Mouse (Mus musculus) c-Kit-positive CD71-positive TER-119-negative erythroid progenitor cells, embryonic 14.5 days (primary cell): ENCODE measurements around the gene Polr2b.

Experiments used
- DNase-seq: peaks from one replicate; pipeline ENCODE4 v3.0.0-alpha.2; 2013; ENCODE audit warnings: low read depth

Gene Polr2b

DNA sequence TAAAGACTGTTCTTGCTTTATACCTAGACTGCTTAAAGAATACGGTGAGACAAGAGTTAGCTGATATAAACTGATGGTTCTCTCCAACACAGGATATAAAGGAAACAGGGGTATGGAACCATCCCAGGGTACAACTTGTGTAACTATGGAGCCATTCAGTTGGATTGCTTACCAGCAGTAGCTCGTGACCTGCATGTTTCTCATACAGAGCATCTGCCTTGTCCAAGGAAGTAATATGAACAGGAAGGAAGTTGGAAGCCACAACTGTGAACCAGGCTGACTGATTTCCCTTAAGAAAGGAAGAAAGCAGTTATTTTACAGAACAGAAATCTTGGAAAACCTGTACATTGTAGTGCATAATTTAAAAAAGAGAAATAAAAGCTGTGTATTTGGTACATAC lies 10.5 kb upstream of the Polr2b start:
- no peak for DNase-seq

GRCm38 (mm10) chr5:77301296-77301903 lies 8.5 kb upstream of the Polr2b start:
- no peak for DNase-seq

- DNase-seq, result no peak
Observed at GRCm38 (mm10) chr5:77307821-77308553, 2.0 kb upstream of the Polr2b start.

DNA sequence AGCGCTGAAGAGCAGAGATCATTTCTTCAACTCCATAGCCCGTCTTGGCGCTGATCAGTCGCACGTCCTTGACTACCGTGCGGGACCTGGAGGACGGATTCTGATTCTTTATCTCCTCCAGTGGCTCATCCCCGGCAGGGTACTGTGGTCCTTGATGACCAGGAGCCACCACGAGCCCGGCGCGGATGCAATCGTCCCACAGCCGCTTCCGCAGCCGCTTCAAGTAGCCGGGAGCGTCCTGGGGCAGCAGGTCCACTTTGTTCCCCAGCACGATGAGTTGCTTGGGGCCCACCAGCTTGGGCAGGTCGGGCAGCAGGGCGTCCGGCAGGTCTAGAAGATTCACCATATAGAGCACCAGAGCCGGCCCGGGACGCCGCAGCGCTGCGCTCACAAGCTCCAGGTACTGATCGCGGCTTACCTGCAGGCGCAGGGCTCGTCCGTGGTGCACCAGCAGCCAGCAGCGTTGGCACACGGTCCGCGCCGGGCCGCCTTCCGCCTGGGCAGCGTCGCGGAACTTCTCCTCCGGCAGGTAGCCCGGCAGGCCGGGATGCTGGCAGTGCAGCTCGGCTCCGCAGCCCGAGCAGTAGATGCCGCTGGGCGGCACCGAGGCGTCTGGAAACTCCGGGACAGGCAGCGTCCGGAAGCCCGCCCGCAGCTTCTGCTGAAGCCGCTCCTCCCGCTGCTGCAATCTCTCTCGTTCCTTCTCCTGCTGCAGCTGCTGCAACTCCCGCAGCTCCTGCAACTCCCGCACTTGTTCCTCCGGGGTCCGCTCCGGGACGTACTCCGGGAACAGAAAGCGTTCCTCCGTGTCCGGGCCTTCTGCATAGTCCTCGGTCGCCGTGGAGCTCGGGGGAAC lies 668 bp upstream of the Polr2b start:
- DNase-seq, result no peak

GRCm38 (mm10) chr5:77314206-77314605 lies 4.3 kb downstream of the Polr2b start:
- no peak for DNase-seq

DNA sequence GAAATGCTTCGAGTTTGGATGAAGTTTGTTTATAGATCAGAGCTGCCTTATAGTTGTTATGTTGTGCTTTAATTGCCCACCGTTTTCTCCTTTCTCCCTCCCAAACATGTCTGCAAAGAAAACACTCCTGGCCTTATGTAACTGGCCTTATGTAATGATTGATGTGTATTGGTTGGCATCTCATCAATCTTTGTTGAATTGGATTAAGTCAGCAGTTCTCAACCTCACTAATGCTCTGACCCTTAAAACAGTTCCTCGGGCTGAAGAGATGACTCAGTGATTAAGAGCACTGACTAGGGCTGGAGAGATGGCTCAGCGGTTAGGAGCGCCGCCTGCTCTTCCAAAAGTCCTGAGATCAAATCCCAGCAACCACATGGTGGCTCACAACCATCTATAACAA lies 5.0 kb downstream of the Polr2b start:
- no peak for DNase-seq

- DNase-seq, result no peak
Observed at GRCm38 (mm10) chr5:77324936-77325335, 15.0 kb downstream of the Polr2b start.

GRCm38 (mm10) chr5:77330154-77330553 lies 20.2 kb downstream of the Polr2b start:
- no peak for DNase-seq

DNA sequence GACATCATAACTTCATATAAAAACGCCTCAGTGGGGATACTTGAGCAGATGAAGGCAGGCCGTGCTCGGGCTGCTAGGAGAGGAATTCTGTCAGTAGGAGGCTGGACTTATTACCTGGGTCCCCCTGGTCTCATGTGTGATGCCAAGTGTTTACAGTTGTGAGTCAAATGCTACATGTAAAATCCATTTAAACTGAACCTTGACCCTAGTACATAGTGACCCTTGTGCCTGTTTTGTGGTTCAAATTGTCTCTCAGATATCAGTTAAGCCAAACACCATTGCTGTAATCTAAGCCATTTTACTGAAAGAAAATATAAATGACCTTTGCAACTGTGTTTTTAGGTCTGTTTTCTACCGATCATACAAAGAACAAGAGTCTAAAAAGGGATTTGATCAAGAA lies 30.1 kb downstream of the Polr2b start:
- no peak for DNase-seq

DNA sequence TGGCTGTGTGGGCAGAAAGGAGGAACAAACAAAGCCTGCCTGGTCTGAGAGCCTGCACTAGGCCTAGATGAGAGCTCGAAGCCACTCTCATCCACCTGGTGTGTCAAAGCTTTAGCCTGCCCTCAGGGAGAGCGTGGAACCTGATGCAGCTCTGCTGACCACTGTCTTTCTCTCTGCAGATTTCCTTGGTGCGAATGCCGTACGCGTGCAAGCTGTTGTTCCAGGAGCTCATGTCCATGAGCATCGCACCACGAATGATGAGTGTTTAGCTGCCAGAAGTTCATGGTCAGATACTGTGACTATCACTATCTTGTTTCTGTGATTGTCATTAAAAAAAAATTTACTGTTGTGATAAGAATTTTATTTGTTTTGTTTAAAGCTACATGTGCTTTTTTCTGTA lies 39.0 kb downstream of the Polr2b start:
- no peak for DNase-seq

DNA sequence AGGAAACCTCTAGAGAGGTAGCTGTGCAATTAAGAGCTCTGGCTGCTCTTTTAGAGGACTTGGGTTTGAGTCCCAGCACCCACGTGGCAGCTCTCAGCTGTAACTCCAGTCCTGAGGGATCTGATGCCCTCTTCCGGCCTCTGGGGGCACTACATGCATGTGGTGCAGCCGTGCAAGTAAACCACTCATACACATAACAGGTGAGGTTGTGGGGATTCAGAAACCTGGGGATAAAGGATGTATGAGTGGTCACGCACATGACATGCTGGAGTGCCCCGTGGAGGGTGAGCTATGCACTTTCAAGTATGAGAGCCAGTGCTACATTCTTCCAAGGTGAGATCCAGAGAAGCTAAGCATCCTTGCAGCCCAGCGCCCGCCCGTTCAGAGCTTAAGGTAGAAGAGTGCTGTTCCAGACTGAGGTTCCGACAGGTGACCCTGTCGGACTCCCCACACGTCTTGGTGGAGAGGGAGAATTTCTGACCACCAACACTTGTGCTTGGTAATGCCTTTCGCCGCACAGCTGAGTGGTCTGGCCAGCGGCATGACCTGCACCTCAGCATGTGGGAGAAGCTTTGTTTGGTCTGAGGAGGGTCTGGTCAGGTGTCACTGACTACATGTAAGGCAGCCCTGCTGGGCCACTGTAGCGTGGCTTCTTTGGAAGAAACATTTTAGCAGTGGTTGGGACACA lies 40.2 kb downstream of the Polr2b start:
- no peak for DNase-seq

- DNase-seq, result no peak
Observed at GRCm38 (mm10) chr5:77351691-77352090, 41.7 kb downstream of the Polr2b start.

- DNase-seq, result peak; percentile 70
Observed at GRCm38 (mm10) chr5:77354361-77354787, 44.4 kb downstream of the Polr2b start.

DNA sequence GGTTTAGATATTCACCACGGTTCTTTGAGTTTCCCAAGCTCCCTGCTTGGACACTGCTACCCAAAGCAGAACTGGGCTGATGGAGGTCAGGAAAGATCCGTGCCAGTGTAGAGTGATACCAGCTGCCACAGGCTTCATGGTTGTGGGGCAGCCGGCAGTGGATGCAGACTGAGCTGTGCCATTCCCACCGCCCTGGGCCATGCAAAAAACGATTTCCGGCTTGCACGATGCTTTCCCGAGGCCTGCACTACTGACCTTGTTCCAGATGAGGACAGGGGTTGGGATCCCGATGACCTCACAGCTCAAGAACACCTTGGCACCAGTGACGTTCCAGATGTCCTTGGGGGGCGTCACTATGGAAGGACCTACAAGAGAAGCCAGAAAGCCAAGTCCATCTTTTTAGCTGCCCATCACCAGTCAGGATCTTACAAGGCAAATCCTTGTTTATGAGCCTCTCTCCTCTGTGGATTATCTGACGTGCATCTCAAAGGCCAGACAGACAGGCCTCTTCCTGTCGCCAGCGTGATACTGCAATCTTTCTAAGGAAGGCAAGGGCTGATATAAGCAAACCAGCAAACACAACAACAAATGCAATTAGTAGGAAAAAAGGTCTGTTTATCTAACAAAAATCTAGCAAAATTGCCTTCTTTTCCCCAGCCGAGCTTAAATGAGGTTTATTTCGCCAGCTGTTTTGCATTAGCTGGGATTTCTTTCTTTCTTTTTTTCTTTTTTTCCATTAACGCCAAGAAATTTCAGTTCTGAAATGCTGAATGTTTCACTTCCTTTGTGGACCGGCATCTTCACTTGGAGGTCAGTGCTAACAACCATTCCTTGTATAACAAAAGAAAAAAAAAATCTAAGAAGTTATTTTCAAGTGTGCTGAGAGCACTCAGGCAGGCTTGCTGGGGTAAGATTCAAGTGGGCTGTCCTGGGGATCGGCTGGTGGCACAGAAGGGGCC lies 45.6 kb downstream of the Polr2b start:
- no peak for DNase-seq

- peak; percentile 55 for DNase-seq
Observed at GRCm38 (mm10) chr5:77357405-77358149, 47.6 kb downstream of the Polr2b start.

GRCm38 (mm10) chr5:77358347-77358746 lies 48.4 kb downstream of the Polr2b start:
- DNase-seq, result no peak

- no peak for DNase-seq
Observed at GRCm38 (mm10) chr5:77359971-77360370, 50.0 kb downstream of the Polr2b start.

DNA sequence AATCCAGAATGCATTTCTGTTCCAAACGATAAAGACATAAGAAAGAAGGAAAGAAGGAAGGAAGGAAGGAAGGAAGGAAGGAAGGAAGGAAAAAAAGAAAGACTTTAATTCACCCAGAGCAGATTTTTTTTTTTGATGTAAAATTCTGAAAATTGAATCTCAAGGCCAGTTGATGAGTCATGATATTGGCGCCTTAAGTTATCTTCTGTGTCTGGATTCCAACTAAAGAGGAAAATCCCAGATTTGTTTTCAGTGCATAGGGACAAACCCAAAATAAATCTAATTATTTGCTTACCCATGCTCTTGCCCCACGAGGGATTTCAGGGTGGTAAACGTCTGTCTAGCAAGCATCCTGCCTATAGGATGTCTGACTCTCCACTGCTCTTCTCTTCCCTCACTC lies 51.1 kb downstream of the Polr2b start:
- no peak for DNase-seq

GRCm38 (mm10) chr5:77362120-77362519 lies 52.2 kb downstream of the Polr2b start:
- DNase-seq, result no peak

DNA sequence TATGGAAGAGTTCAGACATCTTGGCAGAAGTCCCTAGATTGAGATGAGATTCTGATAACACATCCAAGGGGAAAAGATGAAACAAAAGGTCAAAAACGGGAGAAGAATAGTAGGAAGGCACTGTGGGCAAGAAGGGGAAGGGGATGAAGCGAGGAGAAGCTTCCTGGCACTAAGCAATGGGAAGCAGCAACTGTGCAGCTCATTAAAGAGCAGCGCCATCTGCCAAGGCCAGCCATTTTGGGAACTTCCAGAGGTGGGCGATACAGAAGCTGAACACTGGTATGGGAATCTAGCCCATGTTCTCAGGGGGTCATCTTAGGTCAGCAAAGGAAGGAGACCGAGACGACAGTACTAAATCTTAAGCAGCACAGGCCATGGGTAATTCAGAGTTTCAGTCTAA lies 53.7 kb downstream of the Polr2b start:
- DNase-seq, result no peak
